Comparison of ENCODE assay signal across 8 mouse cellular contexts in genomic region chr7:127912190-127912871, GRCm38 (mm10). TPM values are rescaled to one million over a fixed set of nuclear protein-coding genes. Genes with fewer than 3 reads are reported as not detected.
DNase-seq lines count a peak whose midpoint lies in the region; ATAC-seq lines count a peak whose summit lies in the region.

Kat8 (plus strand) TSS chr7:127912516.

- H3K9me3 ChIP-seq in intestine, embryonic 14.5 days (ENCODE audit: control insufficient read depth, low read length) = no peaks in the 10 kb centered on the region

- peak; percentile 93 for DNase-seq in adrenal gland, adult 2 months
- peak; percentile 96 for DNase-seq in embryo, embryonic 11 days
- peak; percentile 89 for DNase-seq in gastrocnemius, postnatal 25 days
- DNase-seq in intestine, embryonic 14.5 days (ENCODE audit: low spot score) = peak; percentile 97
- DNase-seq in left cerebral cortex, postnatal 10 days (ENCODE audit: extremely low spot score in 1 of 2, low spot score in 2 of 2) = peak; percentile 76 to 92
- DNase-seq in right cerebral cortex, postnatal 14 days = peak; percentile 84
- peak; percentile 78 for DNase-seq in urinary bladder, postnatal 25 days (ENCODE audit: low spot score)

- peak within 1 kb of the TSS; percentile 57 for H3K4me2 ChIP-seq in intestine, embryonic 14.5 days (ENCODE audit: low read length)

- 1% methylated on average over 40 of the region's 40 CpGs for WGBS in intestine, embryonic 14.5 days

- peak within 1 kb of the TSS; percentile 83 for H3K9ac ChIP-seq in intestine, embryonic 14.5 days (ENCODE audit: low read length)

- peak; percentile 94 for ATAC-seq in intestine, embryonic 14.5 days (replicated peaks; ENCODE audit: low FRiP score, low TSS enrichment, low read depth)
- peak; percentile 98 for ATAC-seq in megakaryocyte progenitor cell, adult 5-6 weeks (replicated peaks; ENCODE audit: poor library complexity)

- H3K27me3 ChIP-seq in intestine, embryonic 14.5 days (replicated peaks; ENCODE audit: control insufficient read depth, insufficient read depth, low read length) = no peaks in the 10 kb centered on the region

- intact Hi-C loops in left cerebral cortex, postnatal 10 days (cut with DNase I) = no loop called here

- peak within 1 kb of the TSS; percentile 30 for H3K27ac ChIP-seq in intestine, embryonic 14.5 days (ENCODE audit: low read depth)

- peaks cover 8% of the 10 kb centered on the region for H3K4me1 ChIP-seq in intestine, embryonic 14.5 days (replicated peaks; ENCODE audit: control insufficient read depth, insufficient read depth, low read length)

- H3K4me3 ChIP-seq in intestine, embryonic 14.5 days (ENCODE audit: low read depth, low read length) = peak within 1 kb of the TSS; percentile 96

- H3K36me3 ChIP-seq in intestine, embryonic 14.5 days (ENCODE audit: control insufficient read depth, insufficient read depth, low read length) = peaks cover 50% of the 10 kb centered on the region

RNA-seq across cellular contexts. Expression of gene Kat8, which starts in this region (rescaled TPM):
- 10 to 100 TPM; 24.6 to 27.1 TPM for total RNA-seq in adrenal gland, adult 2 months (2021)
- polyA plus RNA-seq in adrenal gland, adult 2 months (2012; rRNA removed) = 10.6 and 10.9 TPM in 2 replicates
- total RNA-seq in gastrocnemius, postnatal 25 days (2021) = 10 to 100 TPM; 19.9 to 20.0 TPM
- 37.9 and 41.9 TPM in 2 replicates for polyA plus RNA-seq in intestine, embryonic 14.5 days (2014; fragmentation: Nextera tagmentation; extraction: Ambion mirVana)
- total RNA-seq in left cerebral cortex, postnatal 10 days (2021) = 10 to 100 TPM; 24.2 to 26.9 TPM
- 18.1 and 30.6 TPM in 2 replicates for total RNA-seq in megakaryocyte progenitor cell, adult 5-6 weeks (2015)
- total RNA-seq in megakaryocyte progenitor cell, adult 5-6 weeks (2017) = 23.7 and 30.4 TPM in 2 replicates

Comparison
In these comparisons a context has a peak if more than half of its experiments do, and no peak if none do; other contexts are left out.
1. Peak in every context shown above with its lines: DNase-seq, ATAC-seq, H3K4me3 ChIP-seq and H3K27ac ChIP-seq.